Mouse (Mus musculus) heart, postnatal 36 days (tissue): ENCODE data around the gene Ddx31. TPM values are rescaled to one million over a fixed set of nuclear protein-coding genes. Genes with fewer than 3 reads are reported as not detected.

ENCODE experiments used
- DNase-seq, 2 experiments: peaks; one replicate each; pipeline ENCODE4 v3.0.0; 2021 to 2022
- intact Hi-C: fragments of 180-260 bp; cut with DNase I; formaldehyde crosslinking; loops from one replicate; pipeline ENCODE4 v1.15.1; 2025
- total RNA-seq, 2 experiments: library from RNA; stranded (reverse); gene quantifications; 2 replicates each; pipeline ENCODE4 v1.2.3; 2021

Ddx31 gene
- total RNA-seq, 2 experiments from 2014 or later = 3.3 to 4.1 TPM

DNA sequence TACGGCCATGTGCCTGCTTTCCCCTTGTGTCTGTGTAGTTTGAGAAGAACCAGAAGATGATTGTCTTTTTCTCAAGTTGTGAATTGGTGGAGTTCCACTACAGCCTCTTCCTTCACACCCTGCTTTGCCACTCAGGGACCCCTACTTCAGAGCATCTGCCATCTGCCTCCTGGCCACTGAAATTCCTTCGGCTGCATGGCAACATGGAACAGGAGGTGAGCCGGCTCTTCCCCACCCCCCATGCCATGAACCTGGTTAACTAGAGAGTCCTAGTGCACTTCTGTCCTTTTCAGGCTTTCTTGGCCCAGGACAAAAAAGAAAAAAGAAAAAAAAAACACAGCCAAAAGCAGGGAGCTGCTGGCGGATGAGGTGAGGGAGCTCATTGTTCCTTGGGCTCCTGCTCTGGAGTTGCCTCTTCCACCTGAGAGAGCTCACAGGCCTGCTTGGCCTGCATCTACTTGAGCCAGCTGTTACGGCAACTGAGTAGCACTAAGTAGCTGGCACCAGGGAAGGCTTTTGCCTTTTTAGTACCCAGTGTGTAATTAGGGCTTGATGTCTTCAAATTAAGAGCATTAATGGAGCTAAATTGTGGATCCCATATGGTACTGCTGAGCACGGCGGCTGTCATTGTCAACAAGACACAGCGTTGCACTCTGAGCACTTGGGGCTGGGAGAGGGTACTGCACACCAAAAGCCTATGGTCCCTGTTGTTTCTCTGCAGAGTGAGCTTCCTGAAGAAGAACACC is 20.6 kb downstream of the Ddx31 start:
- DNase-seq = no peak
- intact Hi-C loops = no loop called here

DNA sequence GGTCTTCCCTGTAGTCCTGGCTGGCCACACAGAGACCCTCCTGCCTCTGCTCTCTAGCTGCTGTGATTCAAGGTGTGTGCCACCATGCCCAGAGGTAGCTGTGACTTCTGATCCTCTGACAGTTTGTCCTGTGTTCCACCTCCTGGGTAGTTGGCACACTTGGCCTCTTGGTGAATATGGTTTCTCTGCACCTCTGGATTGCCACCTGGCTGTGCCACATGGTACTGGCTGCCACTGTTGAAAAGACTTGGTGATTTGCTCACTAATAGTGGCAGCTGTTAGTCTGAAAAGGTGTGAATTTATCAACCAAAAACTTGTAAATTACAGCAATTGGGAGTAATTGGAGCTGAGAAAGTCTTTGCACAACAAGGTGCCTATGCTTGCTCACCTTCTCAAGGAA is 23.7 kb downstream of the Ddx31 start:
- intact Hi-C loops = no loop called here
- no peak for DNase-seq

DNA sequence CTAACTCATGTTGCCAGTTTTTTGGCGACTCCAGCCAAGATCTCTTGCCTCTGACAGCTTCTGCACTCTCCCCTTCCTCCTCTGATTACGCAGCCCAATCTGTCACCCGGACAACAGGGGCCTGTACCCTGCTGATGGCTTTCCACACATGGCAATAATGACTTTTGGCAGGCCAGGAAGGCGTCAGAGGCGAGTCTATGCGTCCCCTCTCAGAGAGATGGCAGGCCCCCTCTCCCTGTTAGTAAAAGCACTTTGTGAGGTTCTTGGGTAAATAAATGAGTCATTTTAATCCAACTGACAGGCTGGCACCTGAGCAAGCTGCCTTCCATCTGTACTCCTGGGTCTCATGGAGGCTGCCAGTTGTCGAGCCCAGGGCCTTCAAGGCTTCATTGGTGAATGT is 27.3 kb downstream of the Ddx31 start:
- intact Hi-C loops = no loop called here
- no peak for DNase-seq

GRCm38 (mm10) chr2:28875554-28875953 is 35.3 kb downstream of the Ddx31 start:
- DNase-seq = no peak
- intact Hi-C loops = no loop called here

DNA sequence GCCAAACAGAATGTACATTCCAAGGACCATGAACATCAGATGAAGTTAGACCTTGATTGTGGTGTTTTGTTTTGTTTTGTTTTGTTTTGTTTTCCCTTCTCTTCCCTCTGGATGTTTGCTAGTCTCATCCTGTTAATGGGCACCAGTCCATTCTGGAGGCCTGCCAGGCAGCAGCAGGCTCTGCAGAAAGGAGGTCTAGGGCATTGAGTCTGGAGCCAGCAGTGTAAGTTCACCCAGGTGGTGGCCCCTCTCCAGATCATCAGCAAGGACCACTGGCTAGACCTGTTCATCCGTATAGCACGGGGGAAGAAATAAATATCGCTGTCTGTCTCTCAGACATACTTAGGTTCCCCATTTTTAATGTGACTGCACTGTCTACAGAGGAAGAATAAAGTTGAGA is 41.1 kb downstream of the Ddx31 start:
- peak in 1 of 2 experiments; percentile 5 for DNase-seq
- intact Hi-C loops = no loop called here

GRCm38 (mm10) chr2:28882047-28882446 is 41.8 kb downstream of the Ddx31 start:
- intact Hi-C loops = no loop called here

GRCm38 (mm10) chr2:28882826-28883485 is 42.8 kb downstream of the Ddx31 start:
- intact Hi-C loops = no loop called here
- peak in 1 of 2 experiments; percentile 10 for DNase-seq

More at GRCm38 (mm10) chr2:28882047-28882446, 41.8 kb downstream of the Ddx31 start:
- no peak for DNase-seq

DNA sequence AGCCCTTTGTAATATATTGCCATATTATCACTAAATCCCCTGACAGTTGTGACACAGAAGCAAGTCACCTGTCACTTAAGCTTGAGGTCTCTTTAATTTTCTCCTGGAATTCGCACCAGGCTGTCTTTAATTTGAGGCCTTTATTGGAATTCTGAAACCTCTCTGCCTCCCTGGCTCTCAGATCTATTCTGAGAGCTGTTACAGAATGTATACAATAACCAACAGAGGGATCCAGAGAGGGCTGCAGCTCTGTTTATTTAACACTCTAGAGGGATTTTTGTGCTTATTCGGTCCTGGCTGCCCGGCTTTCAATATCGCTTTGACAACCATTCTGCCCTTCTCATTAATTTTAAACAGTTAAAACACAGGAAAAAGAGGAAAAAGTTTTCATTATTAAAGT is 44.7 kb downstream of the Ddx31 start:
- intact Hi-C loops = no loop called here
- DNase-seq = no peak

DNA sequence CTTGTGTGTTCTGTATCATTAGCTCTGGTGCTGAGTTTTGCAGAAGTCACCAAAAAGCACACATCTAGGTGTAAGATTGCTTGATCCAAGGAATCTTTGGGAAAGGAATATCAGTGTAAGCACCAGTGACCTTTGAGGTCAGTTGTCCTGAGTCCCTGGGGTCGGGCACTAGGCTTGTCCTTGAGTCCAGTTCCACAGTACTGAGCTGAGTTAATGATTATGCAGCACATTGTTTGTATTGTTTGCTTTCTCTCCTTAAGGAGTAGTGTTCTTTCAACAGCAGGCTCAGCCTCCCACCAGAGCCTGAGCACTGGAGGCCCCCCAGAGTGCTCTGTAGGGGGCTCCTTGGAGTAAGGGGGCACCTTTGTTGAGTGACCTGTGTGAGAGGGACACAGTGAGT is 52.6 kb downstream of the Ddx31 start:
- DNase-seq = no peak
- intact Hi-C loops = no loop called here

- DNase-seq = no peak
- intact Hi-C loops = no loop called here
These were observed 53.3 kb downstream of the Ddx31 start for GRCm38 (mm10) chr2:28893526-28893925.

GRCm38 (mm10) chr2:28895876-28896275 is 55.7 kb downstream of the Ddx31 start:
- intact Hi-C loops = no loop called here
- no peak for DNase-seq

DNA sequence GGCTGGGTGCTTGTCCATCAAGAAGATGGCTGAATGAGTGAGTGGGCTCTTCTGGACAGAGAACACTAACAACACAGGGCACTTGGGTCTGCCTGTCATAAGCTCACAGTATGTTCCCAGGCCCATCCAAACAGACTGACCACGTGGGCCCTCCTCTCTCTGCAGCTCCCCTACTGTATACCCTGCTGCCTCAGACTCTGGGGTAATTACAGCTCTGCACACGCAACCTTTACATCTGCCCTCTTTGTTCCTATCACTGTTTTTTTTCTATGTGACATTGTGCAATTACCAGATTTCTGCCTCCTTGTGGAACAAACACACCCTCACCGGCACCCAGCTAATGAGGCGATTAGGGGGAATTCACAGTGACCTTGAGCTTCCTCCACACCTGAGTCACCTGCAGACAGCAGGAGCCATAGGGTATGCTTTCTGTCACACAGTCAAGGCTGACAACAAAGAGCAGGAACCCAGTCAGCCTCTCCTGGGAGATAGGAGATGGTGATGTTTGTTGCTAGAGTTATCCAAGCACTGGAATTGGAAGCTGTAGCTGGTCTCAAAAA is 57.2 kb downstream of the Ddx31 start:
- intact Hi-C loops = no loop called here
- no peak for DNase-seq

DNA sequence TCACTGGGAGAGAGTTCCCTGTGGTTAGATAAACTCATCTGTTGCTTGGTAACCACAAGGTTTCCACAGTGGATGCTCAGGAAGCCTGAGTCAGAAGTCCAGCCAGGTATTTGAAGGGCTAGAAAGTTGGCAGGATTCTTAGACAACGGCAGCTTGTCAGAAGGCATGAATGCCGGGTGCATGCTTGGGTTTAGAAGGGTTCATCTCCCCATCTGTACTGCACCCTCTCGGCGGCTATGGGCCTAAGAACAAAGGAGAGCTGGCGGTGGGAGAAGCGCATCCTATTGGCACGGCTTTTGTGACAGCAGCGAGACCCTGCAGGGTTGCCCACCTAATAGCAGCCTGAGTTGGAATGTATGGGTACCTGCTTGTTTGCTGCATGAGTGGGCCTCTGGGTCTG is 62.1 kb downstream of the Ddx31 start:
- intact Hi-C loops = no loop called here
- DNase-seq = no peak

DNA sequence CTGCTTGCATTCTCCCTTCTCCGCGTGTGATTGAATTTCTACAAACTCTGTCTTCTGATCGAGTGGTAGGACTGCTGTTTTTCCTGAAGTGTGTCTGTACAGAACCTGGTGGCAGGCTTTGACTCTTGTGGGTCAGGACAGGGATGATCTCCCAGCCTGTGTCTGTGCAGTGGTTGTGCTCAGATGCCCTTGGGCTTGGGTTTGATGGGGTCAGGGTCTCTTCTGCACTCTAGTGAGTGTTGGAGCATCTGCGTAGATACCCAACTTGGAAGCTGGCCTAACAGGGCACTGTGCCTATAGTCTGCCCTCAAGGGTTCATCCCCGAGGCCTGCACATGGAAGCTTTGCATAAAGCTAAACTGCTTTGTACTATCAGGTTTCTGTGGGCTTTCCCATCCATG is 63.7 kb downstream of the Ddx31 start:
- no peak for DNase-seq
- intact Hi-C loops = no loop called here

- no peak for DNase-seq
- intact Hi-C loops = no loop called here
These were observed 64.6 kb downstream of the Ddx31 start for GRCm38 (mm10) chr2:28904786-28905185.

- DNase-seq = no peak
- intact Hi-C loops = no loop called here
These were observed 65.4 kb downstream of the Ddx31 start for GRCm38 (mm10) chr2:28905561-28905960.

DNA sequence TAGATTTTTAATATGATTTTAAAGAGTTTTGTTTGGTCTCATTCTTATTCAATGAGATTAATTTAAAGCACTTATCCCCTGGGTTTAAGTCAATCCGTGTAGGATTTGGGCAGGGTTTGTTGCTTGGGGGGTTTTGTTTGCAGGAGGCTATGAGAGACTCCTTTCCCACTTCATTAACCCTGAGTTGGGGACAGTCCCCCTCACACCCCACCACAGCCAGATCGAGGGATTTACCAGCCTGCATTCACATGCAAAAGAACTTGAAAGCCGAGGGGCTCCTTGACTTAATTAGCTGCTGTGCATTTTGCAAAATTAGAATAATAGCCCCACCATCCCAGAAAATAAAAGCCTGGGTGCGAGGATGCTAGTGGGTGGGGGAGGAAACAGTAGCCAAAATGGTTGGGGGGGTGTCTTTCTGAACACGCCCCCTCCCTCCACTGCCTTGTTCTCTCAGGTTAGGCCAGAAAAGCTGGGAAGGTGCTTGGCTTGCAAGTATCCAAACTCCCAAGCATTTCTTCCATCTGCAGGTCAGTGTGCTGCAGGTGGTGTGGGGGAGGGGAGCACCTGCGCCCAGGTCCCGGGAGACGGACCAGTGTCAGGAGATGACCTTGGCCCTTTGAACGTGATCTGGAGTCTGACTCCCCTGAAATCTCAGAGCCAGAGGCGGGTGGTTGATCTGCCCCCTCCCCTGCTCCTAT is 67.6 kb downstream of the Ddx31 start:
- no peak for DNase-seq
- intact Hi-C loops = no loop called here

DNA sequence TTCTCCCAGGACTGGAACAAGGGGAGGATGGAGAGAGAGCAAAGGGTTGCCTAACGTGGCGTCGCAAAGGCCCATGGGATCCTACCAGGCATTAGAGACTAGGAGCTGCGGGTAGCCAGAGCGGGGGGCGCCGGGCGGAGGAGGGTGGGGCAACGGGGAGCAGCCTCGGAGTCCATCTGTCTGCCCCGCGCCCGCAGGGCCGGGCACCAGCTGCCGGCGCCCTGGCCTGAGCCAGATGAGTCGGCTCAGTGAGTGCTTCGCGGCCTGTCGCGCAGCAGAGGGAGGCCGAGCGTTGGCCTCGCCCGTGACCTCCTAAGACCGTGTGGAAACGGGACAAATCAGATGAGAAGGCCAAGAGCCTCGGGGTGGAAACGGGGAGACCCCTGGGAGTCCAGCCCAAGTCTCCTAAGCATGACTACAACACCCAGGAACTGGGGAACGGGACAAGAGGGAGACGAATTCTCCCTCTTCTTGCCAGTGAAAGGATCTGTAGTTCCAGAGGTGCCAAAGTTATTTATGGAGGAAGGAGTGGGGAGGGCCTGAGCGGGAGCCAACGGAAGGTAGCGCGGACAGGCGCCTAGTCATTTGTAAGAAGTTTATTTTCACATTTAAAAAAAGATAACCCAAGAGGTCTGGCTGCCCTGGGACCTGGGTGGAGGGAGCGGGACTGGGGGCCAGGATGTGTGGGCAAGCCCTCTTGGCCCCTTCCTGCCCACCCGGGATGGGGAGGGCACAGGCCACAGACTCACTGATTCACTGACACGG is 68.4 kb downstream of the Ddx31 start:
- DNase-seq = no peak
- intact Hi-C loops = no loop called here

- intact Hi-C loops = no loop called here
- no peak for DNase-seq
These were observed 69.1 kb downstream of the Ddx31 start for GRCm38 (mm10) chr2:28909186-28909817.
